Mouse (Mus musculus) hindbrain, embryonic 16.5 days (tissue): ENCODE data around the gene Acadvl. TPM values are rescaled to one million over a fixed set of nuclear protein-coding genes. Genes with fewer than 3 reads are reported as not detected.

Experiments used
- ATAC-seq: fragments of 200-750 bp; cut with Nextera tagmentation; 2 replicates; pipeline ENCODE4 v1.8.0; 2017; ENCODE audit warnings: moderate TSS enrichment, moderate library complexity
- H3K27ac ChIP-seq: fragments of 300-500 bp; sonication (generic); 2 replicates; pipeline ENCODE4 v1.5.1; 2014; ENCODE audit warnings: low read depth, mild to moderate bottlenecking, control low read depth, low read length, moderate library complexity
- H3K27me3 ChIP-seq: fragments of 300-500 bp; sonication (generic); replicated peaks from 2 replicates; pipeline ENCODE4 v1.6.1; 2014; ENCODE audit warnings: low read length; ENCODE audit not compliant: control insufficient read depth, insufficient read depth
- H3K36me3 ChIP-seq: fragments of 300-500 bp; sonication (generic); 2 replicates; pipeline ENCODE4 v1.6.1; 2014; ENCODE audit warnings: mild to moderate bottlenecking, low read length, moderate library complexity, mixed read lengths; ENCODE audit not compliant: control insufficient read depth, insufficient read depth
- H3K4me1 ChIP-seq: fragments of 300-500 bp; sonication (generic); 2 replicates; pipeline ENCODE4 v1.6.1; 2014; ENCODE audit warnings: low read depth, low read length; ENCODE audit not compliant: control insufficient read depth, insufficient read depth
- H3K4me2 ChIP-seq: fragments of 300-500 bp; sonication (generic); 2 replicates; pipeline ENCODE4 v1.6.1; 2014; ENCODE audit warnings: mild to moderate bottlenecking, low read length, control low read depth, moderate library complexity
- H3K4me3 ChIP-seq: fragments of 300-500 bp; sonication (generic); 2 replicates; pipeline ENCODE4 v1.5.1; 2014; ENCODE audit warnings: mild to moderate bottlenecking, low read length, control low read depth, moderate library complexity
- H3K9ac ChIP-seq: fragments of 300-500 bp; sonication (generic); 2 replicates; pipeline ENCODE4 v1.6.1; 2014; ENCODE audit warnings: low read depth, mild to moderate bottlenecking, control low read depth, low read length, moderate library complexity
- H3K9me3 ChIP-seq: fragments of 300-500 bp; sonication (generic); 2 replicates; pipeline ENCODE4 v1.6.1; 2014; ENCODE audit warnings: mild to moderate bottlenecking, low read length, moderate library complexity; ENCODE audit not compliant: control insufficient read depth
- WGBS: fragments of 180-500 bp; shearing (Covaris S2); extraction: QIAGEN DNeasy Blood & Tissue Kit; methylation state at CpG from one replicate; pipeline ENCODE4 v1.1.7; 2014; 5-methylcytosine and 5-hydroxymethylcytosine counted together
- polyA plus RNA-seq: library from polyadenylated mRNA; unstranded; fragments of >200 nt; fragmentation: Nextera tagmentation; extraction: Ambion mirVana; gene quantifications from 2 replicates; pipeline ENCODE4 v1.2.1, GENCODE M21; 2015

Acadvl gene
- polyA plus RNA-seq, 1 experiment from 2014 or later: 66.6 TPM

DNA sequence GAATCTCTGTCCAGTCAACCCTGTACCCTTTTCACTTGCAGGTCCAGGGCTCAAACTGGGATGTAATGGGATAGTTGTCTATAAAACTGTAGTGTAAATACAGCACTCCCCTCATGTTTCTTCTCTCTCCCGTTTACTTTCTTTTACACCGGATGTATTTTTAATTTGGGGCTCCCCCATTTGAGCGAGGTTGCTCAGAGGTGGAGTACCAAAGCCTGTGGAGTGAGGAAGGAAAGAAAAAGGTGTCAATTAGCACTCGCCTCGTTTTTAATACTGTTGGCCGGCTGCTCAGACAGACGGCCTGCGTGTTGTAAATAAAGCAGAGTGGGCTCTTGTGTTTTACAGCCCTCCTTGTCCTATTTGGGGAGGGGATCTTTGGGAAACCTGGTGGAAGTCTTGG, 15.5 kb downstream of the Acadvl start:
- Histone ChIP-seq H3K4me3 (no peak overlapping the region; the same call in 1 of the 2 replicates), H3K9me3 (no peaks in the 10 kb centered on the region), H3K36me3 (peaks cover 18% of the 10 kb centered on the region), H3K27me3 (no peaks in the 10 kb centered on the region), H3K9ac (no peak overlapping the region), H3K4me1 (peaks cover 34% of the 10 kb centered on the region), H3K4me2 (no peak overlapping the region), H3K27ac (peak overlapping the region; percentile 60)
- WGBS: 86% methylated on average over 8 of the region's 8 CpGs
- ATAC-seq: no peak

DNA sequence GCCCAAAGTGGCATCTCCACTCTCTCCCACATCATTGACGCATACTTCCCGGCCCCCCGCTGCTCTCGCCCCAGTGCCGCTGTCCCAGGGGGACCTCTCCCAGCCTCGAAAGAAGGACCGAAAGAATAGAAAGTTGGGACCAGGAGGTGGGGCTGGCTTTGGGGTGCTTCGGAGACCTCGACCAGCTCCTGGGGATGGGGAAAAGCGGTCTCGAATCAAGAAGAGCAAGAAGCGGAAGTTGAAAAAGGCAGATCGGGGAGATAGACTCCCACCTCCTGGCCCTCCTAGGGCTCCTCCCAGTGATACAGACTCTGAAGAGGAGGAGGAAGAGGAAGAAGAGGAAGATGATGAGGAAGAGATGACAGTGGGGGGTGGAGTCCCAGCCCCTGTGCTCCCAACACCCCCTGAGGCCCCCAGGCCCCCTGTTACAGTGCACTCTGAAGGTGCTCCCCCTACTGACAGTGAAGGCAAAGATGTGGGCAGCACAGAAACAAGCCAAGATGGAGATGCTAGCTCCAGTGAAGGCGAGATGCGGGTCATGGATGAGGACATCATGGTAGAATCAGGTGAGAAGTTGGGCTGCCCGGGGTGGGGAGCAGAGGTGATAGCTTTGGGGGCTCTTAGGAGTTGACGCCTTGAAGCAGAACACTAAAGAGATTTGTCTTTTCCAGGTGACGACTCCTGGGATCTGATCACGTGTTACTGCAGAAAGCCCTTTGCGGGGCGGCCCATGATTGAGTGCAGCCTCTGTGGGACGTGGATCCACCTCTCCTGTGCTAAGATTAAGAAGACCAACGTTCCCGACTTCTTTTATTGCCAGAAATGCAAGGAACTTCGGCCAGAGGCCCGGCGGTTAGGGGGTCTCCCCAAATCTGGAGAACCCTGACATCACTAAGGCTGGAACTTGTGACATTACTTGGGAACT, 16.4 kb downstream of the Acadvl start:
- H3K9me3 ChIP-seq: no peaks in the 10 kb centered on the region
- H3K27ac ChIP-seq: no peak overlapping the region
- H3K9ac ChIP-seq: no peak overlapping the region
- 92% methylated on average over 27 of the region's 27 CpGs for WGBS
- H3K27me3 ChIP-seq: no peaks in the 10 kb centered on the region
- no peak overlapping the region for H3K4me3 ChIP-seq
- no peak overlapping the region for H3K4me2 ChIP-seq
- peaks cover 34% of the 10 kb centered on the region for H3K4me1 ChIP-seq
- ATAC-seq: no peak
- H3K36me3 ChIP-seq: peaks cover 26% of the 10 kb centered on the region

- H3K36me3 ChIP-seq: peaks cover 28% of the 10 kb centered on the region
- H3K4me3 ChIP-seq: peak overlapping the region; percentile 92
- peak overlapping the region; percentile 94 for H3K9ac ChIP-seq
- peak; percentile 7; the same call in 1 of the 2 replicates for ATAC-seq
- under 1% methylated on average over 22 of the region's 44 CpGs for WGBS
- peak overlapping the region; percentile 76 for H3K4me2 ChIP-seq
- H3K9me3 ChIP-seq: no peaks in the 10 kb centered on the region
- no peaks in the 10 kb centered on the region for H3K27me3 ChIP-seq
- peaks cover 28% of the 10 kb centered on the region for H3K4me1 ChIP-seq
- peak overlapping the region; percentile 96 for H3K27ac ChIP-seq
These were observed 18.1 kb downstream of the Acadvl start for GRCm38 (mm10) chr11:69997070-69997509.

- under 1% methylated on average over 55 of the region's 66 CpGs for WGBS
- peaks cover 22% of the 10 kb centered on the region for H3K4me1 ChIP-seq
These were observed 18.8 kb downstream of the Acadvl start for GRCm38 (mm10) chr11:69996161-69997061.

GRCm38 (mm10) chr11:69995391-69995960, 19.7 kb downstream of the Acadvl start, which contains the start of gene Phf23:
TSS of gene Phf23 (plus strand) at chr11:69995777.
- Histone ChIP-seq H3K9me3 (no peaks in the 10 kb centered on the region), H3K4me3 (peak within 1 kb of the TSS; percentile 92), H3K4me2 (peak within 1 kb of the TSS; percentile 76), H3K4me1 (peaks cover 21% of the 10 kb centered on the region), H3K36me3 (peaks cover 28% of the 10 kb centered on the region), H3K27ac (peak within 1 kb of the TSS; percentile 96), H3K27me3 (no peaks in the 10 kb centered on the region), H3K9ac (peak within 1 kb of the TSS; percentile 94)
- WGBS: under 1% methylated on average over 36 of the region's 36 CpGs
- peak; percentile 85 for ATAC-seq

More at GRCm38 (mm10) chr11:69996161-69997061, 18.8 kb downstream of the Acadvl start:
- no peaks in the 10 kb centered on the region for H3K9me3 ChIP-seq
- H3K9ac ChIP-seq: peak overlapping the region; percentile 94
- 0 out of 2 replicates have a peak, but pooled peaks have one; percentile 0 for ATAC-seq
- peaks cover 28% of the 10 kb centered on the region for H3K36me3 ChIP-seq
- no peaks in the 10 kb centered on the region for H3K27me3 ChIP-seq
- peak overlapping the region; percentile 96 for H3K27ac ChIP-seq
- peak overlapping the region; percentile 92 for H3K4me3 ChIP-seq
- peak overlapping the region; percentile 76 for H3K4me2 ChIP-seq

- no peak for ATAC-seq
- Histone ChIP-seq H3K27ac (no peak overlapping the region), H3K9me3 (no peaks in the 10 kb centered on the region), H3K9ac (no peak overlapping the region), H3K27me3 (no peaks in the 10 kb centered on the region), H3K4me2 (no peak overlapping the region), H3K4me1 (peaks cover 22% of the 10 kb centered on the region), H3K4me3 (no peak overlapping the region), H3K36me3 (peaks cover 32% of the 10 kb centered on the region)
- 87% methylated on average over 11 of the region's 11 CpGs for WGBS
These were observed 20.7 kb downstream of the Acadvl start for GRCm38 (mm10) chr11:69994401-69995090.

- Histone ChIP-seq H3K4me1 (peaks cover 19% of the 10 kb centered on the region), H3K4me2 (peak overlapping the region; percentile 89), H3K9ac (no peak overlapping the region; the same call in 1 of the 2 replicates), H3K36me3 (peaks cover 31% of the 10 kb centered on the region), H3K27ac (no peak overlapping the region), H3K9me3 (no peaks in the 10 kb centered on the region), H3K27me3 (no peaks in the 10 kb centered on the region), H3K4me3 (no peak overlapping the region)
- WGBS: 91% methylated on average over 3 of the region's 3 CpGs
- ATAC-seq: no peak
These were observed 22.3 kb downstream of the Acadvl start for GRCm38 (mm10) chr11:69992932-69993331.

DNA sequence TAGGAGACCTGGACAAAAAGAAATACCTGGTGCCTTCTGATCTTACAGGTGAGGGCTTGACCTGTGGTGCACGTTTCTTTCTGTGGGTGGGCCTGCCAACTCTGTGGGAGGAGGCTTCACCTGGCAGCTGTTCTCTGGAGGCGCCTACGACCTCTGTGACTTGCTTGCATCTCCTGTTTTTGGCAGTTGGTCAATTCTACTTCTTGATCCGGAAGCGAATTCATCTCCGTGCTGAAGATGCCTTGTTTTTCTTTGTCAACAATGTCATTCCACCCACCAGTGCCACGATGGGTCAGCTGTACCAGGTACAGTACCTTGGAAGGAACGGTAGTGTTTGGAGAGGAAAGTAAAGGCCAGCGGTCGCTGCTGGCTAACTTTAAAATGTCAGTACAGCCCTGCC, 22.8 kb downstream of the Acadvl start:
- H3K9ac ChIP-seq: peak overlapping the region; percentile 50
- H3K4me2 ChIP-seq: peak overlapping the region; percentile 89
- H3K4me3 ChIP-seq: peak overlapping the region; percentile 83
- peaks cover 14% of the 10 kb centered on the region for H3K4me1 ChIP-seq
- no peak for ATAC-seq
- H3K27ac ChIP-seq: no peak overlapping the region
- H3K36me3 ChIP-seq: peaks cover 34% of the 10 kb centered on the region
- no peaks in the 10 kb centered on the region for H3K27me3 ChIP-seq
- 81% methylated on average over 10 of the region's 10 CpGs for WGBS
- H3K9me3 ChIP-seq: no peaks in the 10 kb centered on the region
